Mouse (Mus musculus): ENCODE measurements around the gene Nudc.

The Nudc gene

GRCm38 (mm10) chr4:133493895-133494294, 51.9 kb downstream of the Nudc start:
- no peak for DNase-seq (ENCODE audit: extremely low read depth, low read depth)

- DNase-seq (ENCODE audit: extremely low read depth, low read depth) = no peak
Observed at GRCm38 (mm10) chr4:133491800-133492199, 54.0 kb downstream of the Nudc start.

DNA sequence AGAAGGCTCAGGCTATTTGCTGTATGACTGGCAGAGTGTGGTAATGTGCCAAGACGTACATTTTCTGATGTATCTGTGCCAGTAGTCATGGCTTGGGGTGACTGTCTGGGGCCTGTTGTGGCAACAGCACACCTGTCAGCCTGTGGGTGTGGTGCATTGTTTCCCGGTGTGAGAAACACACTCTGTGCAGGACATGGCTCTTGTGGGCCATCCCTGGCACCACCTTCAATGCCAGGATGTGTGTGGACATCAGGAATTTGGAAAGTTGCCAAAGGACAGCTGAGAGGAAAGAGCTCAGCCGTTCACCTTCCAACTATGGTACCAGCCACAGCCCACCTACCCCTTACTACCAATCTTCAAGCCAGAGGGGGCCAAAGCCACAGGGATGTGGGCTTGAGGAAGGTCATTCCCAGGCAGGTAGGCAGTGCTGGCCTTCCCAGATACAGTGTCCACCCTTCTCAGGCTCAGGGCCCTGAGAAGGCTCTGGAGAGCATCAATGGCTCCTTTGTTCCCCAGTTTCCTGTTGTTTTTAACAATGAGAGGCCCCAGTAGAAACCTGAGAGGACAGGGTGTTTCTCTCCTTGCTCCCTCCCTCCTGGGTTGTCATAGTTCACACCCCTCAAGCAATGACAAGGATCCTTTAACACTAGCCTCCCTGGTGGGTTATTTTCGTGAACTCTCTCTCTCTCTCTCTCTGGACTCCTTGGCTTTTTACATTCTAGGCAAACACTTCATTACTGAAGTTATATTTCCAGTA, 56.1 kb downstream of the Nudc start:
- DNase-seq (ENCODE audit: extremely low read depth, low read depth) = no peak

- no peak for DNase-seq (ENCODE audit: extremely low read depth, low read depth)
Observed at GRCm38 (mm10) chr4:133488619-133489392, 57.0 kb downstream of the Nudc start.

DNA sequence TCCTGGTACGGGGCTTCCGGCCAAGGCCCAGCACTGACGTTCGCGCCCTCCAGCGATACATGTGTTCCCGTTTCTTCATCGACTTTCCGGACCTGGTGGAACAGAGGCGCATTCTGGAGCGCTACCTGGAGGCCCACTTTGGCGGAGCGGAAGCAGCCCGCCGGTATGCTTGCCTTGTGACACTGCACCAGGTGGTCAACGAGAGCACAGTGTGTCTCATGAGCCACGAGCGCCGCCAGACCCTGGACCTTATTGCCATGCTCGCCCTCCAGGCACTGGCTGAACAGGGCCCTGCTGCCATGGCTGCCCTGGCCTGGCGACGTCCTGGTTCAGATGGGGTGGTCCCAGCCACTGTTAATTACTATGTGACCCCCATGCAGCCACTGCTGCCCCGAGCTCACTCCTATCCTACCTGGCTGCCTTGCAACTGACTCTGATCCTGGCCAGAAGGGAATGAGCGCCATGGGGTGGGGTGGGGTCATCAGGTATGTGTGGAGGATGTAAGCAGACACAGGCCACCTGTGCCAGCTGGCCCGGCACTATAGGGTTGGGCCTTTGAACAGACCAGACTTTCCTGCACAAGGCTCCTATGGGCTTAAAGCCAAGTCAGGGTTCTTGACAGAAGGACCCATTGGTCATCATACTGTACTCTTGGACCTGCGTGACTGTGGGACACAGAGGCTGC, 59.0 kb downstream of the Nudc start:
- DNase-seq (ENCODE audit: extremely low read depth, low read depth) = no peak

GRCm38 (mm10) chr4:133485691-133486425, 59.9 kb downstream of the Nudc start:
- no peak for DNase-seq (ENCODE audit: extremely low read depth, low read depth)

GRCm38 (mm10) chr4:133484266-133485025, 61.4 kb downstream of the Nudc start:
- DNase-seq (ENCODE audit: extremely low read depth, low read depth) = no peak

Measured in MEL-GATA-1-ER (cell line).